Mouse (Mus musculus) spleen, postnatal 10 days (tissue): ENCODE results near the gene Pspc1.
A peak's percentile ranks its signal among the peaks of the same experiment; 100 is the strongest.
"Not testable (repeated sequence)": the region's sequence is repeated elsewhere in the genome, so short reads cannot be mapped to it uniquely, and the experiment has no call there.

Source experiments
- DNase-seq, 2 experiments: peaks; one replicate each; pipeline ENCODE4 v3.0.0; 2021 to 2022; ENCODE audit warnings: low spot score in 2 of 2

Pspc1 gene

GRCm38 (mm10) chr14:56778200-56778932, at the start of gene Pspc1:
Gene Pspc1, minus strand, starts transcription at chr14:56778316.
- peak; percentile 95 to 98 for DNase-seq

GRCm38 (mm10) chr14:56824562-56824961, 46.4 kb upstream of the Pspc1 start:
- DNase-seq: no peak

DNA sequence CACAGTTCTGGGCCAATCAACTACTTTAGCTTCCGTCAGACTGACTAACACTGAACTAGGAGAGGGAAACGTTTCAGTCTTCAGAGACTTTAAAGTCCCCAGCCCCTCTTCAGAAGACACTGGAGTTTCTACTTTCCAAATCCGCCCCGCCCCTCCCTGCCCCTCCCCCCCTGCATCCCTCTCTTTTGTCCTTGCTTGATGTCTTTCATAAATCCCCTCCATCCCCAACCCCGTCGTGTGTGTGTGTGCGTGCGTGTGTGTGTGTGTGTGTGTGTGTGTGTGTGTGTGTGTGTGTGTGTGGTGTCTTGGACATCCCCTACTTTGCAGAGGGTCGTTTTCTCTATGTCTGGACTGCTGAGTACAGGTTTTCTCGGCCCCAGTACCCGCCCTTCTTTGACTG, 39.5 kb upstream of the Pspc1 start:
- DNase-seq: no peak

GRCm38 (mm10) chr14:56817131-56817530, 39.0 kb upstream of the Pspc1 start:
- no peak for DNase-seq

DNA sequence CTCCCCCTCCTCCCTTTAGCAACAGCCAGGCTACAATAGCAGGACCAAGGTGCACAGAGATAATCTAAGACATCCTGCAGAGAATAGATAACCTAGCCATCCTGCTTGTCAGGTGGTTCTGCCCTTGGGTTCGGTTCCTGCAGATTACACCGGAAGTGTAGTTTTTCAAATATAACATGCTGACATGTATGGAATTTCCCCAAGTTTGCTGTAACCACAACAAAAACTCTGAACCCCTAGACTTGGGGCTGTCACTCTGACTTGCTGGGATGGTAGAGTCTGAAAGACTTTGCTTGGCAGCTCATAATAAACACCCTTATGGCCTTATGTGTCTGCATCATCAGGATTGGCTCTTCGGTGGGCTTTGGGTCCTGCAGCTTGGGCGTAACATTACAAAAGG, 38.4 kb upstream of the Pspc1 start:
- no peak for DNase-seq

DNA sequence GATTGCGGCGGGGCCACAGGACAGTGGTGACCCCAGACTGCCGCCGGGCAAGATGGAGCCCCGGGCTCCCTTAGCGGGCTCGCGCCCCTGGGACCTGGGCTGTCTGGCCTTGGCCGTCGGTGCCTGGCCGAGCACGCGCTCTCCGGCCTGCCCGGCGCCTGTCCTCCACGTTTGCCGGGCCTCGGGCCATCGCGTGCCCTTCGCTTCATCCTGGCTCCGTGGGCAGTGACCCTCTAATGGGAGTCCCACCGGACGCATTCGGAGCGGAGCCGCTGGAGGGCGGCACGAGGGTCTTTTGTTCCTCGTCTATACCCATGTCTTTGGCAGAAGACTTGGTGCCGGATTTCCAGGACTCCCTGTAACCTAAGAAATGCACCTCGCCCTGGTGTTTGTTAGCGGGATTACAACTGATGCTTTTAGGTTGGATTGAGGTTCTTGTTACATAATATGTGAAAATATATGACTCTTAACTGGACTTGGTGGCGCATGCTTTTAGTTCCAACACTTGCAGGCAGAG, 34.5 kb upstream of the Pspc1 start:
- peak; percentile 77 to 83 for DNase-seq

DNA sequence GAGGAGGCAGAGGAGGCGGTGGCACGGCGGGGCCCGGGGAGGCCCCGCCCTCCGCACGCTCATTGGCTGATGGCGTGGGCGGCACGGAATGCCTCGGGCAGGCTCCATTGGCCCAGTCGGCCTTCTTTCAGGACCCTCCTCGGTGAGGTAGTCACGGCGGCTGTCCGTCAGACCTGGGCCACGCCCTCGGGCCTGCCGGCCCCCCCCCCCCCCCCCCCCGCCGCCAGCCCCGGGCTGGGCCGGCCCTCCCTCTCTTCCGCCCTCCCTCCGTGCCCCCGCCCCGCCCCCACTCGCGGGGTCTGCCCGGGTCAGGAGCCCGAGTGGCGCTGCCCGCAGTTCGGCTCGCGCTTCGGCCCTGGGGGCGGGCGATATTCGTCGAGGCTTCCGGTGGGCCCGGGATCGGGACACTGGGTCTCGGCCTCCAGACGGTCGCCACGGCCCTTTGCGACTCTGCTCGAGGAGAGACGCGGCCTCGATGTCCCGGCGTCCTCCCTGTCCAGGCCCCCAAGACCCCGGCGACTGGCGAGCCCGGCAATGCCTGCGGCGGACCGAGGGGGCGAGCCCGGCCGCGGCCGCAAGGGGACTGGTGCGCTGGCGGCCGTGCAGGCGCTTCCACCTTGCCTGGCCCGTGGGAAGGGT, 33.7 kb upstream of the Pspc1 start, which contains the start of gene Zmym5:
Gene Zmym5, minus strand, starts transcription at position 16 of the 639 bp plus-strand sequence.
- DNase-seq: peak; percentile 83 to 92

GRCm38 (mm10) chr14:56810781-56811690, 32.9 kb upstream of the Pspc1 start:
- DNase-seq: peak; percentile 64 to 66

- peak; percentile 25 to 73 for DNase-seq
Observed at GRCm38 (mm10) chr14:56793243-56793642, 15.1 kb upstream of the Pspc1 start.

DNA sequence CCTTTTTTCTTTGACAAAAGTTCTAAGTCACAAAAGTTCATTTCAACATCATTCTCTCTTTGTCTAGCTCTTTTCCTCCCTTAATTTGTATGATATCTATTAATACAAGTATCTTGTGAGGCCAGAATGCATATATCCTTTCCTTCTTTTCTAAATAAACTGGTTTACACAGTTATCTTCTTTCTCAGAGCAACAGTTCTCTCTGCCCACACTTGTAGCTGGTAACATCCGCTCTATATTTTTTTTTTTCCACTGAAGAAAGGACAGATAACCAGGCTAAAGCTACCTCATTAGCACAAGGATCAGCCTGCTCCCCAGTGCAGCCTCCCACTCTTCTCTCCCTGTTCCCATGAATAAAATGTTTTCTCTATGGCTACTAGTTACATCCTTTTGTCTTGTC, 6.5 kb upstream of the Pspc1 start:
- DNase-seq: no peak

GRCm38 (mm10) chr14:56778933-56779300, 801 bp upstream of the Pspc1 start:
- no peak for DNase-seq

GRCm38 (mm10) chr14:56777360-56778136, 568 bp downstream of the Pspc1 start:
- DNase-seq: peak; percentile 80 to 89

DNA sequence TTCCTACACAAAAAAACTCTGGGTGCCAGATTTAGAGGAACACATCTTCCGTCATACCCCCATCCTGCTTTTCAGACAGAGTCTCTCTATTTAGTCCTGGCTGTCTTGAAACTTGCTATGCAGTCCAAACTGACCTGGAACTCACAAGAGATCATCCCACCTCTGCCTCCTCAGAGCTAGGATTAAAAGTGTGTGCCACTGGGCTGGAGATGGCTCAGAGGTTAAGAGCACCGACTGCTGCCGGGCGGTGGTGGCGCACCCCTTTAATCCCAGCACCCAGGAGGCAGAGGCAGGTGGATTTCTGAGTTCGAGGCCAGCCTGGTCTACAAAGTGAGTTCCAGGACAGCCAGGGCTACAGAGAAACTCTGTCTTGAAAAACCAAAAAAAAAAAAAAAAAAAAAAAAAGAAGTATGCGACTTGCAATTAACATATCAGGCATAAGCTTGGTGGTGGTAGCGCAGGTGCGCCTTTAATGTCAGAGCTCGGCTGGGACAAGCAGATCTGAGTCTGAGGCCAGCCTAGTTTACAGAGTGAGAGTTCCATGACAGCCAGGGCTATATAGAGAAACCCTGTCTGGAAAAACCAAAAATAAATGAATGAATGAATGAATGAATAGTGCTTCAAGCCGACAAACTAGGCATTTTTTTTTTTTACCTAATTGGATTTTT, 1.4 kb downstream of the Pspc1 start:
- DNase-seq: peak; percentile 19 to 48

DNA sequence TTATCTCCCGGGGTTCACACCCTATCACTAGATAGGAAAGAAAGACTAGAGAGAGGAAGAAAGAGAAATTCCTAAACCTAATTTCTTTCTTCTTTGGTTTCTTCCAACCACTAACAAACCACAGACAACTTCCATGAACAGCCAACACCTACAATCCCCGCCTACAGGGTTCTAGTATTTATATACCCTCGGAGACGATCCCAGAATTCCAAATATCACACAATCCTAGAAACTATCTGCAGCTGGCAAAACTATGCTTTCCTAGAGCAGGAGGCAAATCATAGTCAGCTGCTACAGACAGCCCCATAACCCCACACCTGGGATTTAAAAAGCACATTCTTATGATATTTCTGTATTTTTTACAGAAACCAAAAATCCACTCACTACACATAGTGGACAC, 2.7 kb downstream of the Pspc1 start:
- DNase-seq: no peak

- DNase-seq: not testable (repeated sequence)
Observed at GRCm38 (mm10) chr14:56766438-56766837, 11.7 kb downstream of the Pspc1 start.

- DNase-seq: not testable (repeated sequence)
Observed at GRCm38 (mm10) chr14:56765117-56765516, 13.0 kb downstream of the Pspc1 start.

- DNase-seq: no peak
Observed at GRCm38 (mm10) chr14:56751282-56751681, 26.8 kb downstream of the Pspc1 start.

DNA sequence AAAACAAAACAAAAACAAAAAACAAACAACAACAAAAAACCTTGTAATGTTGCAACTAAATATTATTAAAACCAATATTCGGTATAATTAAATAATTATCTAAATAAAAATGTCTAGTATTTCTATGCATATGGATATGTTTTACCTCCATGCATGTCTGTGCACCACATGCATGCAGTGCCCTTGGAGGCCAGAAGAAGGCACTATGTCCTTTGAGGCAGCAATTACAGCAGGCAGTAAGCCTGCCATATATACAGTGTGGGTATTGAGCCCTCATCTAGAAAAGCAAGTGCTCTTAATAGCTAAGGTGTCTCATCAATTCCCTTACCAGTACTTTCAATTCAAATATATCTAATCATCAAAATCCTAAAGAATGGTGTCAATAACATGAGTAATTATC, 37.9 kb downstream of the Pspc1 start:
- DNase-seq: peak in 1 of 2 experiments; percentile 24

GRCm38 (mm10) chr14:56726493-56726892, 51.6 kb downstream of the Pspc1 start:
- no peak for DNase-seq

GRCm38 (mm10) chr14:56705687-56706086, 72.4 kb downstream of the Pspc1 start:
- no peak for DNase-seq

DNA sequence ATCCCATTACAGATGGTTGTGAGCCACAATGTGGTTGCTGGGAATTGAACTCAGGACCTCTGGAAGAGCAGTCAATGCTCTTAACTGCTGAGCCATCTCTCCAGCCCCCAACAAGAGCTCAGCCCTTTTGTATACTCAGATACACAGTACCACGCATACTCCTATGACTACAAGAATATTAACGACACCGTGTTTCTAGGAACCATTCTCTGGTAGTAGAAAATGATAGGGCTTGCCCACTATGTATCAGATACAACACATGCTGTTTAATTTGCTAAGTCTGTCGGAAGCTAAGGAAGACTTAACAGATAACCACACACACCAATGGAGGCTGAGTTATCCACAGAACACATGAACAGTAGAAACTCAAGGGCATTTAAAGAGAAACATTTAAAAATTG, 75.5 kb downstream of the Pspc1 start:
- DNase-seq: no peak
